Mouse (Mus musculus) right cerebral cortex, postnatal 14 days (tissue): ENCODE data around the gene BC034090.
"Not testable (repeated sequence)": the region's sequence is repeated elsewhere in the genome, so short reads cannot be mapped to it uniquely, and the experiment has no call there.

Source experiments
- DNase-seq: peaks from one replicate; pipeline ENCODE4 v3.0.0; 2022

BC034090 gene

GRCm38 (mm10) chr1:155188656-155189055 lies 55.6 kb downstream of the BC034090 start:
- no peak for DNase-seq

GRCm38 (mm10) chr1:155184191-155184590 lies 60.1 kb downstream of the BC034090 start:
- no peak for DNase-seq

GRCm38 (mm10) chr1:155178192-155178924 lies 65.9 kb downstream of the BC034090 start:
- no peak for DNase-seq

GRCm38 (mm10) chr1:155174424-155174823 lies 69.8 kb downstream of the BC034090 start:
- no peak for DNase-seq

- DNase-seq = not testable (repeated sequence)
Observed at GRCm38 (mm10) chr1:155173644-155174016, 70.6 kb downstream of the BC034090 start.

- DNase-seq = no peak
Observed at GRCm38 (mm10) chr1:155172895-155173643, 71.2 kb downstream of the BC034090 start.

- no peak for DNase-seq
Observed at GRCm38 (mm10) chr1:155169935-155170334, 74.3 kb downstream of the BC034090 start.

- DNase-seq = no peak
Observed at GRCm38 (mm10) chr1:155167453-155167852, 76.8 kb downstream of the BC034090 start.
